Mouse (Mus musculus) monocyte, adult 2 months (primary cell): Measurements from ENCODE around the gene Igsf8.
A peak's percentile ranks its signal among the peaks of the same experiment; 100 is the strongest.

Source experiments
- DNase-seq, 2 experiments: peaks; one replicate each; pipeline ENCODE4 v3.0.0; 2022; ENCODE audit warnings: low spot score in 2 of 2, low read depth in 1 of 2

Gene Igsf8

DNA sequence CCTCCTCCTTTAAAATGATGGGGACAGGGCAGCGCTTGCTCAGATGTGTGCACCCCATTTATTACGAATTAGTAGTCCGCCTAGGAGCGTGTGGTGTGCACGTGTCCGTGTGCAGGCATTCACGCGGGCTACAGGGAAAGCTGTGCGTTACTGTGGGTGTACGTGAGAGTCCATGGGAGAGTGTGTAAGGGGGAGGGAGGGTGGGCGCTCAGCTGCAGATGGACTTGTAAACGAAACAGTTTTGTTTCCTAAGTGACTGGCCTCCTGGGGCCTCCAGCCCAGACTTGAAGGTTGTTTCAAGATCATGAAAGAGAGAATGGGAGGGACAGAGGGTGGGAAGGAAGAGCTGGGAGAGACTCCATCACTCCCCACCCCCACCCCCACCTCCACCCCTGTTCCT, 39.7 kb downstream of the Igsf8 start:
- no peak for DNase-seq

- no peak for DNase-seq
Measured at GRCm38 (mm10) chr1:172302311-172302710, 40.9 kb downstream of the Igsf8 start.

GRCm38 (mm10) chr1:172302851-172303250, 41.4 kb downstream of the Igsf8 start:
- no peak for DNase-seq

DNA sequence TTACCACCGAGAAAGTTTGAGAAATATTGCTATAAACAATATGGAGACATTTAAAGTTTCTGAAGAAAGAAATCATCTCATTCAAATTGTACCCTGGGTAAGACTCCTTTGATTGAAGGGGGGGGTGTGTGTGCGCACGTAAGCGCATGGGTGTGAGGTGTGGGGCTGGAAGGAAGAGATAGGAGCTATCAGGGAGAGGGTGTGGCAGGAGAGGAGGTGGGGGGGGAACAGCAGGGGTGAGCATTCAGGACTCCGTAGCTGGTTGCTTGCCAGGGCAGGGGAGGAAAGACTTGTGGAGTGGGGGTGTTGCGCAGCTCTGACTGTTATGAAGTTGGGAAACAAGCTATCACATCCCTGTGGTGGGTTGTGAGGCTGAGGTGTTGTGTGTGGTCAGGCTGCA, 43.0 kb downstream of the Igsf8 start:
- no peak for DNase-seq

DNA sequence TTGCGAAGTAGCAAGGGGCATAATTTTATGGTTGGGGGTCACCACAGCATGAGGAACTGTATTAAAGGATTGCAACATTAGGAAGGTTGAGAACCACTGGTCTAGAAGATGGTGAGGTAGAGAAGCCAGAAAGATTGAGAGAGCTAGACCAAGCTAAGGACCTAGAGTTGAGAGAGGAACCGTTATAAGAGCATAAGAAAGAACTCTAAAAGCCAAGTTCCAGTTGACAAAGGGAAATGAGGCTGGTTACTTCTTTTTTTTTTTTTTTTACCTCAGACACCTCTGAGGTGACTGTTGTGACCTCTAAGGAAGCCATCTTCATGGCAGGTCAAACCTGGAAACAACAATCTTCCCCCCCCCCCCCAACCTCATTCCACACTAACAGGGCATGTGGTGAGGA, 43.7 kb downstream of the Igsf8 start:
- DNase-seq = no peak

GRCm38 (mm10) chr1:172305635-172306034, 44.2 kb downstream of the Igsf8 start:
- DNase-seq = no peak

GRCm38 (mm10) chr1:172306196-172306595, 44.8 kb downstream of the Igsf8 start:
- no peak for DNase-seq

GRCm38 (mm10) chr1:172306885-172307284, 45.4 kb downstream of the Igsf8 start:
- no peak for DNase-seq

DNA sequence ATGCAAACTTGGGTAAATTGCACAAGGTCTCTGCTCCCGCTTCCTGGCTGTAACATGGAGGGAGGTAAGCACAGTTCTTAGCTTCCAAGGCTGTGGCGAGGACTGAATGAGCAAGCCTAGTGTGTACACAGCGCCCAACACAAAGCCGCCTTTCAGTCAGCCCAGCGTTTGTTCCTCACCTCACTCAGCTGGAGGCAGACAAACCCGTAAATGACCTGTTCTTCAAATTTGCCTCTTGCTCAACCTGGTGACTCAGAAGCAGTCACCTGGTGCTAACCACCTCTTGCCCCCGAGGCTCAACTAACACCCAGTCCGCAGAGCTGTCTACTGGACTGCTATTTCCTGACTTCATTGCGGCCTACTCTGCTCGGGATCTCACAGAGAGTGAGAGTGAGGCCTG, 46.5 kb downstream of the Igsf8 start:
- DNase-seq = no peak

DNA sequence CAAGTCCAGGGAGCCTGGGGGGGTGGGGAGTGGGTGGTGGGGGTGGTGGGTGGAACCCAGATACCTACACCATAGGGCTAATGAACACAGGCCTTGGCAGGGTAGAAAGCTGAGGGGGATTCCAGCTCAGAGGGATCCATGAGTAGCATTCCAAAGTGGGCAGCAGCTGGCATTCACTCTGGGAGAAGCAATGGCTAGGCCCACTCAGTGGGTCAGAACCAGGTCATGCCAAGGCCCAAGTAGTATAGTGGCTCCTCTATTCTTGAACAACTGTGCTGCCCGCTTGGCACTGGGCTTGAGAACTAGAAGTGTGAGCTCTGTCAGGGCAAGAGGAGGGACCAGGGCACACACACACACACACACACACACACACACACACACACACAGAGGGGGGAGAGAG, 47.0 kb downstream of the Igsf8 start:
- DNase-seq = no peak

DNA sequence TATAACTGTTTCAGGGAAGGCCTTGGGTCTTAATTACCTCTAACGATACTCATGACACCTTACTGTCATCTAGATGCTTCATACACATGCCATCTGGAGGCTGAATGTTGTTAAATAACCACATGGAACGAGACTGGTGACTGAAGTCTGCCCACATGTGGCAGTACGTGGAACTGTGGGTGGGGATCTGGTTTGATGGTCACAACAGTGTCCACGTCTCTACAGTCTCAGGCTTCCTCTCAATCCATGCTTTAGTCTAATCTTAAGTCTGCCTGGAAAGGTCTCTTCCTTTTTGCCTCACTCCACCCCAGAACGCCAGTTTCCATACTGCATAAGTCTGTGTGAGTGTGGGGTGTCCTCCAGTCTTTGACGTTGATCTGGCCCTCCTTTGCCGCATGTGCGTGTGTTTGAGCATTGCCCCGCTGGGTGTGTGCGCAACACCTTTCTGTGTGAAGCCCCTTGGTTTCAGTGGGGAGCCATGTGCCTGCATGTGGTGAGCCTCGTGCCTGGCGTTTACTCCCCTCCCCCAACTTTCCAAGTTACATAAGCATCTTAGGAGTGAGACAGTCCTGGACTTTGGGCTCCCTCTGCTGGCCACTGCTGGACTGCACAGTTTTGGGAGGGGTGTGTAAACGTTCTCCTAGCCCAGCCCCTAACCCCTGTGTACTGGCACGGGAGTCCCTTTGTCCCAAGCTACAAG, 48.4 kb downstream of the Igsf8 start:
- peak in 1 of 2 experiments; percentile 67 for DNase-seq

DNA sequence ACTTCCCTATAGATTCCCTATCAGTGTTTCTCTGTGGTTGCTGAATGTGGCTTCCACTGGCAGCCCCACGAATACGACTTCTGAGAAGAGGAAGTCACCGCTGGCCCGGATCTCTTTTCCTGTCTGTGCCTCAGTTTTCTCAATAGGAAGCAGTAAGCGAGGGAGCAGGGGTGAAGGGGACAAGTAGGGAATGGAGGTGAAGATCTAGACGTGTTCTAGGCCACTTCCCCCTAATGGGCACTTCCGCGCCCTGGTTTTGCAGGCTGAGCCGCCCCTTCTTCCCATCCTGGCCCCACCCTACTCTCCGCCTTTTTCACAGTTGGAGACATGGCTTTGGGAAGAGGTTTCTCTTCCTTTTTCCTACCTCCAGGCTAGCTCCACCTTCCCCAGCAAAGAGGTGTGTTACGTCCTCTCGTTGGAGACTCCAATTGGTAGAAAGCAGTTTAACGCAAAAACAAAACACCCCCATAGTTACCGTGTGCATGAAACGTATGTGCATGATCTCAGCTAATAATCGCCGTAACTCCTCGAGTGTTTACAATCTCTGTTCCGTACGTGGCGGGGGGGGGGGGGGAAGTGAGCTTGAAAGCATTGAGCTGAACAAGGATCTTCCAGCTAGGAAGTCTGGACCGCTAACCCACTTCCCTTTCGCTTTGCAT, 49.9 kb downstream of the Igsf8 start:
- peak in 1 of 2 experiments; percentile 36 for DNase-seq

GRCm38 (mm10) chr1:172311921-172312767, 50.7 kb downstream of the Igsf8 start:
- peak in 1 of 2 experiments; percentile 54 for DNase-seq

GRCm38 (mm10) chr1:172312768-172313561, 51.5 kb downstream of the Igsf8 start:
- no peak for DNase-seq

- DNase-seq = no peak
Measured at GRCm38 (mm10) chr1:172313613-172314411, 52.4 kb downstream of the Igsf8 start.

GRCm38 (mm10) chr1:172314911-172315310, 53.5 kb downstream of the Igsf8 start:
- DNase-seq = no peak

GRCm38 (mm10) chr1:172317431-172317830, 56.0 kb downstream of the Igsf8 start:
- no peak for DNase-seq

GRCm38 (mm10) chr1:172317946-172318345, 56.5 kb downstream of the Igsf8 start:
- no peak for DNase-seq

DNA sequence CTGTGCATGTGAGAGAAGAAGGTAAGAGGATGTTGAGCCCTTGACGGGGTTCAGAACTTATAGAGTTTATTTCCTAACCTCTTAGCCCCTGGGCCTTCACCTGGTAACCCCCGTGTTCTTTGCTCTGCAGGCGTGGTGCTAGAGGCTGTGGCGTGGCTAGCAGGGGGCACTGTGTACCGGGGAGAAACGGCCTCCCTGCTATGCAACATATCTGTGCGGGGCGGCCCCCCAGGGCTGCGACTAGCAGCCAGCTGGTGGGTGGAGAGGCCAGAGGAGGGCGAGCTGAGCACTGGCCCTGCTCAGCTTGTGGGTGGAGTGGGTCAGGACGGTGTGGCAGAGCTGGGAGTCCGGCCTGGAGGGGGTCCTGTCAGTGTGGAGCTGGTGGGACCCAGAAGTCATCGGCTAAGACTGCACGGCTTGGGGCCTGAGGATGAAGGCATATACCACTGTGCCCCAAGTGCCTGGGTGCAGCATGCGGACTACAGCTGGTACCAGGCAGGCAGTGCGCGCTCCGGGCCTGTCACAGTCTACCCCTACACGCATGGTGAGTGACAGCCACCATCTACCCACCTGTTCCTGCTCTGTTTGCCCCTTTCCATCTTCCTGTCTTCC, 57.1 kb downstream of the Igsf8 start:
- no peak for DNase-seq

GRCm38 (mm10) chr1:172319346-172319745, 57.9 kb downstream of the Igsf8 start:
- no peak for DNase-seq
